Mouse (Mus musculus) bone marrow macrophage, adult 2 months (primary cell): ENCODE measurements around the gene Spats1.

Source experiments
- CTCF ChIP-seq: IDR thresholded peaks from 2 replicates; pipeline ENCODE4 v1.5.1; 2012; ENCODE audit warnings: low read depth, mild to moderate bottlenecking, low read length, moderate library complexity
- POLR2A ChIP-seq: IDR thresholded peaks from 2 replicates; pipeline ENCODE4 v1.6.1; 2012; ENCODE audit warnings: mild to moderate bottlenecking, low read depth, low read length, borderline replicate concordance

DNA sequence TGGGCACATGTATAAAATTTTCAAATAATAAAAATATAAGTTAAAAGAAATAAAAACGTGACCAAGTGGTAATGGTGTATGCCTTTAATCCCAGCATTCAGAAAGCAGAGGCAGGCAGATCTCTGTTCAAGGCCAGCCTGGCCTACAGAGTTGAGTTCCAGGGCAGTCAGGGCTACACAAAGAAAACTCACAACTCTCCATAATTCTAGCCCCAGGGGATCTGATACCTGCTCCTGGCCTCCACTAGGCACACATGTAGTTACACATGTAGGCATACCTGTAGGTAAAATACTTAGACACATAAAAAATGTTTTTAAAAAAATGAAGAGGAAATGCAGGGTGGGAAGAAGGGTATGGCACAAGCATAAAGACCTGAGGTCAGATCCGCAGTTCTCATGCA is 20.4 kb downstream of the Spats1 start:
- TF ChIP-seq POLR2A (no peak), CTCF (no peak)
